Mouse (Mus musculus): ENCODE results near the gene Mettl13. TPM values are rescaled to one million over a fixed set of nuclear protein-coding genes. Genes with fewer than 3 reads are reported as not detected.

The Mettl13 gene
- total RNA-seq (2015): 1.9 and 3.2 TPM in 2 replicates
- 4.7 and 5.8 TPM in 2 replicates for total RNA-seq (2017)

DNA sequence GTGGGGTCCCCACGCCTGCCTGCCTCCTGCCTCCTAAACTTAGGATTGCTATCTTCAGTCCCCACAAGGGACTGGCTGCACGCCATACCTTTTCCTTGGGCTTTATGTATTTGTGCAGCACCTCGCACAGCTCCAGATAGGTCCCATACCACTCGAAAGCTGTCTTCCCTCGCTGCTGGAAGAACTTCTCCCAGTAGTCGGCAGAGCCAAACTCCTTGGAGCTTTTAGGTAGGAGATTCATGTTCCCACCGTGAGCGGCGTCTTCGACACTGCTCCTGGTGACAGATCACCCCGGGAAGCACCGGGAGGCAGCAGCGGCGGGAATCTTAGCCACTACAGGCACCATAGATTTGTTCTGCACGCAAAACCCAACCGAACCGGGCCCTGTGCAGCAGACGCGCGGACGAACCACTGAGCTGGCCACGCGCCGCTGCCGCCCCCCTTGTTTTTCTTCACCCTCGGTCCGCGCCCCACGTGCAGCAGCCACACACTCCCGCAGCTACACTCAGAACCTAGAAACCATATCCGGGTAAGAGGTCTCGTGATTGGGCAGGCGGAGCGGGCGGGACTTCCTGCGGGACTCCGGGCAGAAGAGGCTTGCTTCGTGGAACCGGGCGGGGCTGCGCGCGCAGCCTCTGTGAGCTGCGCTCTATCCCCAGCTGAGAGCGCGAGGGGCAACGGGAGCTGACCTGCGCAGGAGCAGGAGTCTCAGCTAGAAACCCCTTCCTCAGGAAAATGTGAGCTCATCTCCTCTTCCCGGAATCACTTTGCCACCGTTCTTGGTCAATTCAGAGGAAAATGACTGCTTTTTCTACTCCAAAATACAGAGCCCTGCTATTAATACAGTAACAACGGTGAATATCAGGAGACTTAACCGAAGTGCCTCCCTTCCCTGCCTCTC lies at the start of gene Mettl13:
Gene Mettl13, minus strand, starts transcription at position 536 of the 901 bp plus-strand sequence.
- ATAC-seq (ENCODE audit: poor library complexity, severe bottlenecking): peak; percentile 94

DNA sequence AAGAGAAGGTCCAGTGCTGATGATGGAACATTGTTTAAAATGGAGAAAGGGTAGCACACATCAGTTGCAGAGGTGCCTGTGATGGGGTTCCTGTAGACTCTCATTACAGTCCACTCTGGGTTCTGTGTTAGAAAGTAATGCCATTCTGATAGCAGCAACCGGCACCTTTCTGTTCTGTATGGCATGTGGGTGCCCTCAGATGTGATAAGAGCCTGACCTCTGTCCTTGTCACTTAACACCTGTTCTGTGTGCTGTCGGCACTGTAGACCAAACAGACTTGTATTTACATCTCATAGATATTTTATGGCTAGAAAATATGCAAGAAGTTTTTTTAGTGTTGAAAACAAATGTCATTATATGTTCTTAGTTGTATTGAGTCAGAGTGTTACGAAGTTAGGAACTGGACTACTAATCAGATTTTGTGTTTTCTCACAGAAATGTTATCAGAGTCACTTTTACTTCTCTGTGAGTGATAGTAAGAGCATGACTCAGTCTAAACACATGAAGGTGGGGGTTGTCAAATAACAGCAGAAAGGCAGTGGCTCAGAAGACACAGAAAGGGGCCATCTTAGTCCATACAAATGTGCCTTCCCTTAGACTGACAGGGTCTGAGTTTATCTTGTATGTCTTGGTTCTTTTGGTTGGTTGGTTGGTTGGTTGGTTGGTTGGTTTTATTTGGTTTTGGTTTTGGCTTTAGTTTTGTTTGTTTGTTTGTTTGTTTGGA lies 49.2 kb upstream of the Mettl13 start:
- no peak for ATAC-seq (ENCODE audit: poor library complexity, severe bottlenecking)

- ATAC-seq (ENCODE audit: poor library complexity, severe bottlenecking): no peak
Observed at GRCm38 (mm10) chr1:162590415-162590997, 42.2 kb upstream of the Mettl13 start.

- no peak for ATAC-seq (ENCODE audit: poor library complexity, severe bottlenecking)
Observed at GRCm38 (mm10) chr1:162589443-162589842, 41.1 kb upstream of the Mettl13 start.

DNA sequence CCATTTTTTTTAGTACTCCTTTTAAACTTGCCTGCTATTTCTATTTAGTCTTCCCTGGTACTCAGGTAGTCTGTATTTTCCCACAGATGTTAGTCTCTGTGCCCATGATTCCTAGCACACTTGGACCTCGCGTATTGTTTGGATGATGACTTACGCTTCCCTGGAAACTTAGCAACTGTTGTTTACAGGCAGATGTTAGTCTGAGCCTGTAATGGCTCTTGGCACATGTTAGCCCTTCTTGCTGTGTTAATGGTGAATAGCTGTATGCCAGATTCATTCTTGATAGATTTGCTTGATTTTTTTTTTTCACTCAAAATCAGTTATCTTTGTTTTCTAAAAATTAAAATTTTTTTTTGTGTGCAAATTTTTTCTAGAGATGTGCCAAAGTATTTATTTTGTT lies 40.3 kb upstream of the Mettl13 start:
- ATAC-seq (ENCODE audit: poor library complexity, severe bottlenecking): no peak

DNA sequence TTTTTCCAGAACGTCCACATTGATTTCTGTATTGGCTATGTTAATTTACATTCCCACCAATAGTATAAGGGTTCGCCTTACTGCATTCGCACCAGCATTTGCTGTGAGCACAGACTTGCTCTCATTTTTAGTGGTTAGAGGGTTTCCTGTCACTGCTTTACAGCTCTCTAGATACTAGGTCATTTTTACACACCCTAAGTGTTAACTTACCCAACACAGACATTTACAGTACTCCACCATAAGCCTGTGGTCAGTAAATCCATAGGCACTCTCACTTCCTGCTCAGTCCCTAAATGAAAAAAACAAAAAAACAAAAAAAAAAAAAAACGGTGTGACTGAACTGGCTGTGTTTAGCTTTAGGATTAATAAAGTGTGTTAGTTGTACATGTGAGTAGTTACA lies 37.9 kb upstream of the Mettl13 start:
- peak; percentile 54 for ATAC-seq (ENCODE audit: poor library complexity, severe bottlenecking)

DNA sequence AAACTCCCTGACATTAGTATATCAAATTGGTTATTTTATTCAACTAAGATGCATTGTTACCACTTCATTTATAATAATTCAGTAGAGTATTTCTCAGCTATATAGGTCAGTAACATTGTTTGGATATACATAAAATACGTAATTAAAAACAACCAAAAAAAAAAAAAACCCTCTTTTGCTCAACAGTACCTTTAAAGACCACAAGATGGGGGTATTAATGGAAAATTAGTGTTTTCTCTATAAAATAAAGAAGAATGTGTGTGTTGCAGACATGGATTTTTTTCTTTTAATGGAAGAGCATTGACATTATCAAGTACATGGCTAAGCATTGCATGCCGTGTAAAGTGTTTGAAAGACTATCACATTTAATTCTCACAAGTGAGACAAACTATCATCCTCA lies 34.5 kb upstream of the Mettl13 start:
- no peak for ATAC-seq (ENCODE audit: poor library complexity, severe bottlenecking)

- no peak for ATAC-seq (ENCODE audit: poor library complexity, severe bottlenecking)
Observed at GRCm38 (mm10) chr1:162575098-162575497, 26.7 kb upstream of the Mettl13 start.

DNA sequence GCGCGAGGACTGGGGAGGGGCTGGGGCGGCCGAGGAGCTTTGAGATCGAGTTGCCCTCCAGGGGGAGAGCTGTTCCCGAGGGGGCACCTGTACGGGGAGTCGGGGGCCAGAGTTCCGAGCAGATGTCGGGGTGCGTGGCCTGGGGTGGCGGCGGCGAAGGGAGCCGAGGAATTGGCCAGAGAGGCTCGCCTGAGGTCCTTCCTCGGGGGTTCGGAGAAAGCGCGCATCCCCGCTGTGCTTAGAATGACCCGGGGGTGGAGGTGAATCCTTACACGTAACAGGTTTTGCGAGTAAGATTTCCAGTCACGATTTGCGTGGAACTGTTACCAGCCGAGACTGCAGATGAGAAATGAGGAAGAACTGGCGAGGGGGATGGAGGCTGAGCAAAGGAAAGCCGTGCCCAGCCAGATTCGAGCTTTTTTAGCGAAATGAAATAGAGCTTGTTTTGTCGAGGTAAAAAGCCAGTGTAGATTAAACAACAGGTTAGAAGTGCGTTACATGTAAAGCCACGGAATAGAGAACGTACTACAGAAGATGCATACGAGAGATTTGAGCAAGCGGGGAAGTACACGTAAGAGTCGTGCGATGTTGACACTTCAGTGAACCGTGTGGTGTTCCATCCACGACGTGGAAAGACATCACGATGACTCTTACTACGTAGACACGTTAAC lies 22.7 kb upstream of the Mettl13 start:
- ATAC-seq (ENCODE audit: poor library complexity, severe bottlenecking): peak; percentile 60

- peak; percentile 75 for ATAC-seq (ENCODE audit: poor library complexity, severe bottlenecking)
Observed at GRCm38 (mm10) chr1:162570260-162570748, 22.0 kb upstream of the Mettl13 start, which contains the start of gene Vamp4. Vamp4 (plus strand) TSS chr1:162570515.

GRCm38 (mm10) chr1:162567351-162567750 lies 19.0 kb upstream of the Mettl13 start:
- ATAC-seq (ENCODE audit: poor library complexity, severe bottlenecking): no peak

GRCm38 (mm10) chr1:162564992-162565391 lies 16.6 kb upstream of the Mettl13 start:
- ATAC-seq (ENCODE audit: poor library complexity, severe bottlenecking): peak; percentile 90

DNA sequence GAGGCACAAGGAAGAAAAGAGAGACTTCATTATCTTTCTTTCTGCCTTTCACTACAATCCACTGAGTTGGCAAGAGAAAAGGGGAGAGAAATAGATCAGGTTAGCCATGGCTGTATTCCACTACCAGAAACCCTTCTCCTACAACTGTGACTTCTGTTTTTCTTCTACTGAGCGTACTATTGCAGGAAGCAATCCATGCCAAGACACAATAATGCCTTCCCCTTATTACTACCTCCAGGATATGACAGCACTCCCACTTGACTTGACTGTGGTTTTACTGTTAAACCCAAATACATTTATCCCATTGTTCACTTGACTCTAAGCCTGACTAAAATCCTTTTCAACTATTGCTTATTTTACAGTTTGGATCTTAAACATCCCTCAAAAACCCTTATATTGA lies 14.9 kb upstream of the Mettl13 start:
- peak; percentile 41 for ATAC-seq (ENCODE audit: poor library complexity, severe bottlenecking)

GRCm38 (mm10) chr1:162554193-162554592 lies 5.8 kb upstream of the Mettl13 start:
- ATAC-seq (ENCODE audit: poor library complexity, severe bottlenecking): no peak

DNA sequence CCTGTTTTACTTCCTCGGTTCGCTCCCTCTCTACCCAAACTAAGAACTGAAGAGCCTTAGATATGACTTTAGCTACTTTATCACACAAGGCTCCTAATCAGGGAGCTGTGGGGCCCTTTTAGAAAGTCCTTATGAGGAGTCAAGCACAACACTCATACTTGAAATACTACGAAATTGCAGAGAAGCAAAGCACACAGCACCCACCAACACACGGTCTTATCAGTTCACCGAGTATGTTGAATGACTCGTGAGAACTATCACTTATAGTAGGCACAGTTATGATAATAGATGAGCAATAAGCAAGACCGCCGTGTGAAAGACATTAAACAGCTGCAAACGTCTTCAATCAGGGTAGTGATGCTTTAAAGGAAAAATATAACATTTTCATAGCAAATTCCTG lies 4.6 kb upstream of the Mettl13 start:
- no peak for ATAC-seq (ENCODE audit: poor library complexity, severe bottlenecking)

- 0 out of 2 replicates have a peak, but pooled peaks have one; percentile 11 for ATAC-seq (ENCODE audit: poor library complexity, severe bottlenecking)
Observed at GRCm38 (mm10) chr1:162549615-162550283, 1.4 kb upstream of the Mettl13 start.

DNA sequence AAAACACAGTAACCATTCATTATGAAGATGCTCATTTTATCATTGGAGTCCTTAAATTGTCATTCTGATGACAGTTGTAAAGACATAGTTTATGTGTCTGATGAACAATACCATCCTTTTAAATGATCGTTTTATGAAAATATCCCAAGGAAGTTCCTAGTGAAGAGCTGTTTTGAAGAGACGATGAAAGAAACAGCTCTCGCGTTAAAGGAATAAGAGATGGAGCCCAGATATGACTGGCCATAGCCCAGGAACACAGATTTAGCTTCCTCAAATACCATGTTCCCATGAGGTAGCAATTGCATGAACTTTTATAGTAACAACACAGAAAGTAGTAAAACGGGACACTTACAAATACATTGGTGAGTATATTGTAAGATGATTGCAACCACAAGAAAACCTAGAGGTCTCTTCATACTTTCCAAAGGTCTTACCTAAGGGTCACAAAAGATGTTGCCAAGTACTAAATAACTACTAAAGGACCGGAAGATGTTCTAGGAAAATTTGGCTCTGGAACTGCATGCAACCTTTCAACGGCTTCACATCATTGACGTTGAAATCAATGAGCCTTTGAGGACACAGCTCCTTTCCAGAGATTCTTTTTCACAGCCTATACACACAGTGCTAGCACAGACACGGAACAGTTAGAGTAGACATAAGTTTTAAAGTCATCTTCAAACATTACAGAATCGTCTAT lies 714 bp upstream of the Mettl13 start:
- ATAC-seq (ENCODE audit: poor library complexity, severe bottlenecking): no peak

GRCm38 (mm10) chr1:162547607-162548006 lies 744 bp downstream of the Mettl13 start:
- no peak for ATAC-seq (ENCODE audit: poor library complexity, severe bottlenecking)

GRCm38 (mm10) chr1:162543231-162543630 lies 5.1 kb downstream of the Mettl13 start:
- ATAC-seq (ENCODE audit: poor library complexity, severe bottlenecking): no peak
